Mouse (Mus musculus) liver, embryonic 14.5 days (tissue): ENCODE data around the gene Gas7.

Source experiments
- CTCF ChIP-seq: IDR thresholded peaks from 2 replicates; pipeline ENCODE4 v1.5.1; 2016; ENCODE audit warnings: antibody characterized with exemption, low read depth, control low read depth
- EP300 ChIP-seq: IDR thresholded peaks from 2 replicates; pipeline ENCODE4 v1.6.1; 2016; ENCODE audit warnings: antibody characterized with exemption, low read depth

DNA sequence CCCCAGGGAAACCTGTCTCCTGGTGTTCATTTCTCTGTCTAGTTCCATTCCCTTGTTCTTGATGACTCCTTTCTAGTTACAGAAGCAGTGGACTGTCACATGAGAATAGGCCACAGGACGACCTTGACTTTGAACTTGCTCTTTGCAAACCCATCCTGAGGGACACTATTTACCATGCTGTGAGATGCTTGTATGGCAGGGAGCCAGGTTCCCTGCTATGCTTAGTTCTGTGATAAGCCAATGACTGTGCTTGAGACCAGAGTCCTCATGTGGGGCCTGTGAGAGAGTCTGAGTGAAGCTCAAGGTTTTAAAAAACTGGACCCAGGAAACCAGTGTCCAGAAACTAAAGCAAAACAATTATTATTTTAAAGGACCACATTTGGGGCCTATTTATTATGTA lies 81.2 kb downstream of the Gas7 start:
- TF ChIP-seq EP300 (no peak), CTCF (no peak)
